ENCODE assay signal across 9 mouse cellular contexts in the genomic region with DNA sequence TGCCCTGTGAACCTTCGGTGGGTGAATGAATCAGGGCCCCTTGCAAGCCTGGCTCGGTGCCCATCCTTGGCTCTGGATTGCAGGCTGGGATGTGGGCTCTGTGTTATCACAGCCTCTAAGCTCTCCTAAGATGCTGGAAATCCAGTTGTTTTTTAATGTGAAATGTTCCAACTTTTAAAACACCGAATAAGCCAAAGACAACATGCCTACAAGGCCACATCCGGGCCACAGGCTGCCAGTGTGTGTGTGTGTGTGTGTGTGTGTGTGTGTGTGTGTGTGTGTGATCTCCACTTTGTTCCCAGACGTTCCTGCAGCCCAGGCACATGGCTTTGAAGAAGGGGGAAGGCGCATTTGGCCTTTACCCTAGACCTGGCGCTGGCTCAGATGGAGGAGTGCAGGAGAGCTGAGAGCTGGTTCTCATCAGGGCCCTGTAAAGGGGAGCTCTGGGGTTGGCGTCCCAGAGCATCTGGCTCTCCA. TPM values are rescaled to one million over a fixed set of nuclear protein-coding genes. Genes with fewer than 3 reads are reported as not detected.
A peak's percentile ranks its signal among the peaks of the same experiment; 100 is the strongest.
DNase-seq lines count a peak whose midpoint lies in the region; ATAC-seq and TF ChIP-seq lines count a peak whose summit lies in the region.
"Had no signal": no experiment of that assay in that cellular context is flagged by ENCODE, and none has a peak within 500 bp of the region (broad histone marks: within the 10 kb centered on the region; RNA-seq: fewer than 3 reads in every experiment).

No protein-coding gene starts in this region.

- no peak for TF ChIP-seq EP300 in liver, postnatal 0 days (IDR thresholded peaks at IDR 0.05; ENCODE audit: low read depth)

- no peak for TF ChIP-seq CTCF in liver, postnatal 0 days (IDR thresholded peaks at IDR 0.05; ENCODE audit: low read depth)

- no peak overlapping the region for H3K9ac ChIP-seq in forebrain, embryonic 14.5 days (ENCODE audit: low read length)
- no peak overlapping the region for H3K9ac ChIP-seq in forebrain, embryonic 11.5 days (ENCODE audit: low read length)
- no peak overlapping the region for H3K9ac ChIP-seq in midbrain, embryonic 11.5 days (ENCODE audit: low read length)
- H3K9ac ChIP-seq in liver, postnatal 0 days (replicated peaks): no peak overlapping the region

- H3K36me3 ChIP-seq in forebrain, embryonic 14.5 days (ENCODE audit: control insufficient read depth, insufficient read depth, low read length): no peaks in the 10 kb centered on the region
- H3K36me3 ChIP-seq in forebrain, embryonic 11.5 days (ENCODE audit: control insufficient read depth, insufficient read depth, low read length): no peaks in the 10 kb centered on the region
- H3K36me3 ChIP-seq in limb, embryonic 10.5 days: no peaks in the 10 kb centered on the region
- no peaks in the 10 kb centered on the region for H3K36me3 ChIP-seq in midbrain, embryonic 11.5 days (ENCODE audit: control insufficient read depth, insufficient read depth, low read length)
- no peaks in the 10 kb centered on the region for H3K36me3 ChIP-seq in liver, postnatal 0 days (replicated peaks; ENCODE audit: insufficient read depth, low read length)

- H3K4me2 ChIP-seq in forebrain, embryonic 14.5 days (ENCODE audit: low read length): no peak overlapping the region
- no peak overlapping the region for H3K4me2 ChIP-seq in forebrain, embryonic 11.5 days (ENCODE audit: low read depth, low read length, severe bottlenecking)
- H3K4me2 ChIP-seq in midbrain, embryonic 11.5 days: no peak overlapping the region
- H3K4me2 ChIP-seq in liver, postnatal 0 days (ENCODE audit: low read depth, low read length): no peak overlapping the region

- H3K4me3 ChIP-seq in forebrain, embryonic 14.5 days (ENCODE audit: low read depth, low read length): no peak overlapping the region
- H3K4me3 ChIP-seq in forebrain, embryonic 11.5 days (ENCODE audit: low read depth, low read length): no peak overlapping the region
- H3K4me3 ChIP-seq in limb, embryonic 10.5 days: no peak overlapping the region
- H3K4me3 ChIP-seq in midbrain, embryonic 11.5 days (ENCODE audit: low read depth, low read length): no peak overlapping the region
- H3K4me3 ChIP-seq in liver, postnatal 0 days (ENCODE audit: low read depth, low read length): no peak overlapping the region

- no peak for DNase-seq in forebrain, embryonic 14.5 days (ENCODE audit: low spot score)
- DNase-seq in forebrain, embryonic 11.5 days (ENCODE audit: low spot score): no peak
- peak; percentile 76 for DNase-seq in adipocyte (ENCODE audit: low spot score)
- peak; percentile 40 for DNase-seq in heart, adult 8-10 months (ENCODE audit: low spot score)
- no peak for DNase-seq in limb, embryonic 10.5 days (ENCODE audit: low spot score)
- no peak for DNase-seq in midbrain, embryonic 11.5 days (ENCODE audit: low spot score, missing footprints)
- no peak for DNase-seq in liver, postnatal 0 days

- no peaks in the 10 kb centered on the region for H3K27me3 ChIP-seq in forebrain, embryonic 14.5 days (replicated peaks; ENCODE audit: control insufficient read depth, insufficient read depth, low read length)
- no peaks in the 10 kb centered on the region for H3K27me3 ChIP-seq in forebrain, embryonic 11.5 days (ENCODE audit: control insufficient read depth, insufficient read depth, low read length)
- no peaks in the 10 kb centered on the region for H3K27me3 ChIP-seq in limb, embryonic 10.5 days (ENCODE audit: low read depth, poor library complexity, severe bottlenecking)
- H3K27me3 ChIP-seq in midbrain, embryonic 11.5 days (ENCODE audit: control insufficient read depth, insufficient read depth, low read length): no peaks in the 10 kb centered on the region; the same call in 1 of the 2 replicates
- H3K27me3 ChIP-seq in liver, postnatal 0 days (ENCODE audit: insufficient read depth, low read length): no peaks in the 10 kb centered on the region

- WGBS in forebrain, embryonic 14.5 days: 59% methylated on average over 8 of the region's 8 CpGs
- WGBS in forebrain, embryonic 11.5 days: 79% methylated on average over 8 of the region's 8 CpGs
- WGBS in limb, embryonic 10.5 days: 69% methylated on average over 8 of the region's 8 CpGs
- 70% methylated on average over 8 of the region's 8 CpGs for WGBS in midbrain, embryonic 11.5 days
- WGBS in liver, postnatal 0 days (ENCODE audit: insufficient replicate concordance): 55% methylated on average over 8 of the region's 8 CpGs

- no peak overlapping the region for H3K27ac ChIP-seq in forebrain, embryonic 14.5 days (ENCODE audit: low read depth, low read length)
- H3K27ac ChIP-seq in forebrain, embryonic 11.5 days (ENCODE audit: low read depth, low read length): no peak overlapping the region
- peak overlapping the region; percentile 15; the same call in 1 of the 2 replicates for H3K27ac ChIP-seq in limb, embryonic 10.5 days
- no peak overlapping the region for H3K27ac ChIP-seq in midbrain, embryonic 11.5 days (ENCODE audit: low read depth, low read length)
- H3K27ac ChIP-seq in liver, postnatal 0 days (ENCODE audit: low read depth): no peak overlapping the region

- H3K9me3 ChIP-seq in forebrain, embryonic 14.5 days (replicated peaks; ENCODE audit: control insufficient read depth, low read length): no peaks in the 10 kb centered on the region
- no peaks in the 10 kb centered on the region for H3K9me3 ChIP-seq in forebrain, embryonic 11.5 days (ENCODE audit: control insufficient read depth, low read length)
- H3K9me3 ChIP-seq in limb, embryonic 10.5 days (replicated peaks): no peaks in the 10 kb centered on the region
- no peaks in the 10 kb centered on the region for H3K9me3 ChIP-seq in midbrain, embryonic 11.5 days (ENCODE audit: control insufficient read depth, low read length)
- no peaks in the 10 kb centered on the region for H3K9me3 ChIP-seq in liver, postnatal 0 days (ENCODE audit: low read length)

- 0 out of 2 replicates have a peak, but pooled peaks cover 2% of the 10 kb centered on the region for H3K4me1 ChIP-seq in forebrain, embryonic 14.5 days (ENCODE audit: control insufficient read depth, insufficient read depth, low read length)
- no peaks in the 10 kb centered on the region for H3K4me1 ChIP-seq in forebrain, embryonic 11.5 days (replicated peaks; ENCODE audit: control insufficient read depth, insufficient read depth, low read length)
- peaks cover 11% of the 10 kb centered on the region for H3K4me1 ChIP-seq in limb, embryonic 10.5 days
- no peaks in the 10 kb centered on the region for H3K4me1 ChIP-seq in midbrain, embryonic 11.5 days (ENCODE audit: control insufficient read depth, insufficient read depth, low read length)
- H3K4me1 ChIP-seq in liver, postnatal 0 days (ENCODE audit: insufficient read depth): no peaks in the 10 kb centered on the region; the same call in 1 of the 2 replicates

- 0 out of 2 replicates have a peak, but pooled peaks have one; percentile 18 for ATAC-seq in forebrain, embryonic 14.5 days
- no peak for ATAC-seq in forebrain, embryonic 11.5 days (replicated peaks; ENCODE audit: low FRiP score)
- no peak for ATAC-seq in activated CD4-positive, CD25-positive, alpha-beta regulatory T cell, adult 4 months
- no peak for ATAC-seq in midbrain, embryonic 11.5 days (ENCODE audit: low FRiP score)
- ATAC-seq in liver, postnatal 0 days: no peak

RNA-seq across cellular contexts. Expression of gene Cfap298, which starts 52.4 kb away (rescaled TPM):
- 49.0 and 60.0 TPM in 2 replicates for polyA plus RNA-seq in forebrain, embryonic 14.5 days (2014; fragmentation: Nextera tagmentation; extraction: Ambion mirVana)
- polyA plus RNA-seq in forebrain, embryonic 11.5 days (2014; fragmentation: Nextera tagmentation; extraction: Ambion mirVana): 47.5 TPM in 2 replicates
- total RNA-seq in heart, adult 8-10 months (2022): 10 to 100 TPM; 21.5 to 32.6 (median 26.2) TPM
- polyA plus RNA-seq in limb, embryonic 10.5 days (2016; fragmentation: Nextera tagmentation; extraction: Ambion mirVana): 45.5 and 57.1 TPM in 2 replicates
- polyA plus RNA-seq in activated CD4-positive, CD25-positive, alpha-beta regulatory T cell, adult 4 months (2017; shearing (Covaris generic)): 10 to 100 TPM; 19.6 to 28.3 TPM
- polyA plus RNA-seq in midbrain, embryonic 11.5 days (2014; fragmentation: Nextera tagmentation; extraction: Ambion mirVana): 50.5 and 52.7 TPM in 2 replicates
- polyA plus RNA-seq in liver, postnatal 0 days (2015; fragmentation: Nextera tagmentation; extraction: Ambion mirVana): 16.1 and 16.8 TPM in 2 replicates

RNA-seq across cellular contexts. Expression of gene Eva1c, which starts 56.0 kb away (rescaled TPM):
- 6.1 and 6.4 TPM in 2 replicates for polyA plus RNA-seq in forebrain, embryonic 14.5 days (2014; fragmentation: Nextera tagmentation; extraction: Ambion mirVana)
- polyA plus RNA-seq in forebrain, embryonic 11.5 days (2014; fragmentation: Nextera tagmentation; extraction: Ambion mirVana): 1.6 and 1.9 TPM in 2 replicates
- 1 to 10 TPM; 1.6 TPM for total RNA-seq in heart, adult 8-10 months (2022)
- polyA plus RNA-seq in limb, embryonic 10.5 days (2016; fragmentation: Nextera tagmentation; extraction: Ambion mirVana): 0.16 and 0.43 TPM in 2 replicates
- not detected for polyA plus RNA-seq in activated CD4-positive, CD25-positive, alpha-beta regulatory T cell, adult 4 months (2017; shearing (Covaris generic))
- polyA plus RNA-seq in midbrain, embryonic 11.5 days (2014; fragmentation: Nextera tagmentation; extraction: Ambion mirVana): 1.1 and 1.3 TPM in 2 replicates
- 0.67 and 1.1 TPM in 2 replicates for polyA plus RNA-seq in liver, postnatal 0 days (2015; fragmentation: Nextera tagmentation; extraction: Ambion mirVana)
- total RNA-seq: hematopoietic stem cell, adult 5-6 weeks had no signal

Comparison
In these comparisons a context has a peak if more than half of its experiments do, and no peak if none do; other contexts are left out.
1. DNase-seq: peak in adipocyte (single experiment) and heart, adult 8-10 months (single experiment); none in forebrain, embryonic 14.5 days (single experiment), forebrain, embryonic 11.5 days (single experiment), limb, embryonic 10.5 days (single experiment), midbrain, embryonic 11.5 days (single experiment) and liver, postnatal 0 days (single experiment).